Mouse (Mus musculus): ENCODE results near the gene AC161166.1.

DNA sequence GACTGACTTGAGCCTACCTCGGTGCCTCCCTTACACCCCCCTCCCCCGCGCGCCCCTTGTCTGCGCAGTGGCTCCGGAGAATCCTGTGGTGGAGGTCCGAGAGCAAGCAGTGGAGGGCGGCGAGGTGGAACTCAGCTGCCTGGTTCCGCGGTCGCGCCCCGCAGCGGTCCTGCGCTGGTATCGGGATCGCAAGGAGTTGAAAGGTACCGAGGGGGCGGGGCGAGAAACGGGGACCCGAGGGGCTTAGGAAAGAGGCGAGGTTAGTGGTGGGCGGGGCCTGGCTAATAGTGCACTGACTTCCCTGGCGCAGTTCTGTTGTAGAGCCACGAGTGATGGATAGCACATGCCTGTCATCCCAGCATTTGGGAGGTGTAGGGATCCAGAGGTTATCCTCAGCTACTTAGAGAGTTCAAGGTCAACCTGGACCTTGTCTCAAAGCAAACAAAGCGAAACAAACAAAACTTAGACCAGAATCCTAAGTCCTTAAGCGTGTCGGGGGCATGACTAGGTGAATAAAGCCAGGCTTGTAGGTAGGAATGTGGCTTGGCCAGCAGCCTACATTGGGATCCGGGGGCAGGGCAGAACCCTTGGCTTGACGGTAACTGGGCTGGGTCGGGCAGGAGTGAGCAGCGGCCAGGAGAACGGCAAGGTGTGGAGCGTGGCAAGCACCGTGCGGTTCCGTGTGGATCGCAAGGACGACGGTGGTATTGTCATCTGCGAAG is 12.2 kb downstream of the AC161166.1 start:
- no peak for TF ChIP-seq CTCF (IDR thresholded peaks at IDR 0.05; ENCODE audit: low read depth)
- no peak for TF ChIP-seq EP300 (IDR thresholded peaks at IDR 0.05; ENCODE audit: low read depth)
